Mouse (Mus musculus): Measurements from ENCODE around the gene Arhgef15. TPM values are rescaled to one million over a fixed set of nuclear protein-coding genes. Genes with fewer than 3 reads are reported as not detected.
A peak's percentile ranks its signal among the peaks of the same experiment; 100 is the strongest.

Gene Arhgef15
- total RNA-seq, 2 experiments from 2014 or later, result 28.1 to 32.4 TPM

GRCm38 (mm10) chr11:68902047-68902364 lies 55.3 kb downstream of the Arhgef15 start:
- intact Hi-C loops (cut with DNase I), result loop anchor here (5.0 kb wide), 1 partner anchor 65 kb away; the partner anchor contains the start of gene Slc25a35
- no peak for DNase-seq (ENCODE audit: low spot score)

- DNase-seq (ENCODE audit: low spot score), result peak; percentile 94
Observed at GRCm38 (mm10) chr11:68901351-68902046, 55.8 kb downstream of the Arhgef15 start, which contains the start of gene Rpl26. Gene Rpl26, plus strand, starts transcription at chr11:68901583.

GRCm38 (mm10) chr11:68900519-68901350 lies 56.5 kb downstream of the Arhgef15 start:
- no peak for DNase-seq (ENCODE audit: low spot score)
- intact Hi-C loops (cut with DNase I), result loop anchor here (5.0 kb wide), 1 partner anchor 67 kb away; the partner anchor contains the start of gene Slc25a35

More at GRCm38 (mm10) chr11:68901351-68902046, 55.8 kb downstream of the Arhgef15 start, which contains the start of gene Rpl26:
- intact Hi-C loops (cut with DNase I), result loop anchor here (5.0 kb wide), 1 partner anchor 66 kb away; the partner anchor contains the start of gene Slc25a35

- intact Hi-C loops (cut with DNase I), result loop anchor here (5.0 kb wide), 1 partner anchor 67 kb away; the partner anchor contains the start of gene Slc25a35
- no peak for DNase-seq (ENCODE audit: low spot score)
Observed at GRCm38 (mm10) chr11:68899815-68900214, 57.5 kb downstream of the Arhgef15 start.

GRCm38 (mm10) chr11:68898790-68899189 lies 58.5 kb downstream of the Arhgef15 start:
- intact Hi-C loops (cut with DNase I), result no loop called here
- DNase-seq (ENCODE audit: low spot score), result no peak

- no peak for DNase-seq (ENCODE audit: low spot score)
- intact Hi-C loops (cut with DNase I), result no loop called here
Observed at GRCm38 (mm10) chr11:68897838-68898237, 59.4 kb downstream of the Arhgef15 start.

- intact Hi-C loops (cut with DNase I), result no loop called here
- DNase-seq (ENCODE audit: low spot score), result no peak
Observed at GRCm38 (mm10) chr11:68897120-68897519, 60.2 kb downstream of the Arhgef15 start.

- DNase-seq (ENCODE audit: low spot score), result no peak
- intact Hi-C loops (cut with DNase I), result no loop called here
Observed at GRCm38 (mm10) chr11:68896247-68896646, 61.0 kb downstream of the Arhgef15 start.

- intact Hi-C loops (cut with DNase I), result no loop called here
- DNase-seq (ENCODE audit: low spot score), result no peak
Observed at GRCm38 (mm10) chr11:68893911-68894464, 63.3 kb downstream of the Arhgef15 start.

Small RNA genes within 50 kb of the gene (microRNA-seq; reads per million reads assigned to microRNA genes)
- not detected for gene Mir3062

Other genes starting within 250 kb of the Arhgef15 start
- 10 to 100 TPM; 56.0 to 60.9 TPM for gene Ndel1, start 85.6 kb downstream of the Arhgef15 start, total RNA-seq (2021)
- under 1 TPM in 1 of 2 experiments, not detected in 1; 0.08 TPM for gene Rnf222, start 68.9 kb downstream of the Arhgef15 start, total RNA-seq (2021)
- 100 to 1,000 TPM; 612 to 679 TPM for gene Rpl26, start 55.9 kb downstream of the Arhgef15 start, total RNA-seq (2021)
- gene Odf4, start 30.4 kb downstream of the Arhgef15 start, total RNA-seq (2021), result not detected
- gene Slc25a35, start 10.7 kb upstream of the Arhgef15 start, total RNA-seq (2021), result 1 to 10 TPM; 6.4 to 7.4 TPM
- gene Rangrf, start 17.7 kb upstream of the Arhgef15 start, total RNA-seq (2021), result 10 to 100 TPM; 80.3 to 89.1 TPM
- 1 to 10 TPM; 5.6 to 6.8 TPM for gene Pfas, start 51.0 kb upstream of the Arhgef15 start, total RNA-seq (2021)
- gene Ctc1, start 58.4 kb upstream of the Arhgef15 start, total RNA-seq (2021), result 10 to 100 TPM; 11.5 to 13.7 TPM
- gene Aurkb, start 88.2 kb upstream of the Arhgef15 start, total RNA-seq (2021), result 1 to 10 TPM in 1 of 2 experiments, under 1 TPM in 1; 0.62 to 1.2 TPM
- 10 to 100 TPM; 14.4 to 16.4 TPM for gene Borcs6, start 102.2 kb upstream of the Arhgef15 start, total RNA-seq (2021)
- 1 to 10 TPM; 4.4 to 9.8 TPM for gene Tmem107, start 113.3 kb upstream of the Arhgef15 start, total RNA-seq (2021)
- gene Vamp2, start 131.0 kb upstream of the Arhgef15 start, total RNA-seq (2021), result 10 to 100 TPM; 59.6 to 65.7 TPM
- gene Per1, start 137.7 kb upstream of the Arhgef15 start, total RNA-seq (2021), result 10 to 100 TPM; 32.3 to 61.0 TPM
- gene Hes7, start 162.9 kb upstream of the Arhgef15 start, total RNA-seq (2021), result under 1 TPM in 1 of 2 experiments, not detected in 1; 0.14 TPM
- under 1 TPM in 1 of 2 experiments, not detected in 1; 0.21 TPM for gene 9130213A22Rik, start 165.1 kb upstream of the Arhgef15 start, total RNA-seq (2021)
- not detected for gene Aloxe3, start 168.4 kb upstream of the Arhgef15 start, total RNA-seq (2021)
- not detected for gene Alox12b, start 199.5 kb upstream of the Arhgef15 start, total RNA-seq (2021)
- 1 to 10 TPM; 1.6 to 1.8 TPM for gene Alox8, start 240.4 kb upstream of the Arhgef15 start, total RNA-seq (2021)